Mouse (Mus musculus) liver (tissue): ENCODE results near the gene Ing2.

ENCODE experiments used
- DNase-seq: peaks from one replicate; pipeline ENCODE4 v3.0.0-alpha.2; 2020; ENCODE audit warnings: mixed read lengths

Gene Ing2

DNA sequence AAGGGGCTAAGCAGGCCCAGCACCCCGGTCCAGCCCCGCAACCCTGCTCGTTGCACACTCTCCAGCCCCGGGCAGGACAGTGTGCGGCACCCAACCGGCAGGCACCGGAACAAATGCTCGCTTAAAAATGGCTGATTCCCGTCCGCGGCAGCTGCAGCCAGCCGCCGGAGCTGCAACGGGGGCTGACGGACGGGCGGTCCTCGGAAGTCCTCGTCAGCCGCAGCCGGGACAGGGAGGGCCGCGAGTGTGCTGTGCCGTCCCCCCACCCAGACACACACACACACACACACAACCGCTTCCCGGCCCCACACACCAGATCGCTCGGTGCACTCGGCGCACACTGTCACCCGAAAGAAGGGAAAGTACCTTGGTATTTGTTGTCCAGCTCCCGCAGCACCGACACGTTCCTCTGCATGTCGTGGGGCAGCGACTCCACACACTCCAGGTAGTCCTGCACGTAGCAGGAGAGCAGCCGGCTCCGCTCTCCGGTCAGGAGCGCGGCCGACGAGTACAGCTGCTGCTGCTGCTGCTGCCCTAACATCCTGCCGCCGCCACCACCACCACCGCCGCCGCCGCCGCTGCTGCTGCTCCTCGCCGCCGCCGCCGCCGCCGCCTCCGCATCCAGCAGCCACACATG is 1.1 kb downstream of the Ing2 start:
- no peak for DNase-seq

DNA sequence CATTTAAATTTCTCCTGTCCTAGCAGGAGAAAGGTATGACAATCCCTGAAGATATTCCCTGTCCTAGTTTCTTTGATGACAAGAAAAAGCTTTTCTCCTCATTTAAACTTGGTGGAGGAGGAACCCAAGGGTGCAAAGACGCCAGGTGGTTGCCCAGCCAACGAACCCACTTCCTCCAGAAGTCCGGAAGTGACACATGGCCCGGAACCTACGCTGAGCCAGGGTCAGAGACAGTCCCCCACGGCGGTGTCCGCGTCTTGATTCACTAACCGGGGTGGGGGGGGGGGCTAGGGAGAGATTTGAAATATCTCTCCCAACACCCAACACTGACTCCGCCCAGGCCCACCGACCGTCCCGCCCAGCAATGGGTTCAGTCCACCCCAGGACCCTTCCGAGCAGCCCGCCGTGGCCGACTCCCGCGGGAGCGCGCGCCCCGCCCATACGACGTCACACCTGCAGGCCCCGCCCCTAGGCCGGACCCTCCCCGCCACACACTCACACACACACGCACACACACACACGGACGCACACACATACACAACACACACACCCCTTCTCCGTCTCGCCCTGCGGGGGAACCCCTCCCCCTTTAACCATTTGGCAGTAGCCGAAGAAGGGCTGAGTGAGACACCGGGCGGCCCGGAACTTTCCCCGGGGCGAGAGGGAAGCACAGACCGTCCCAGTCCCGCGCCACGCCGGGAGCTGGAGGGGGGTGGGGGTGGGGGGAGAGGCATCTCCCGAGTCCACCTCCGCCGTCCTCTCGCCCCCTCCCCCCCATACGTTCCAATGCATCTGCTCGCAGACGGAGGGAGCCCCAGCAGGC is 1.8 kb downstream of the Ing2 start:
- DNase-seq, result peak; percentile 92

DNA sequence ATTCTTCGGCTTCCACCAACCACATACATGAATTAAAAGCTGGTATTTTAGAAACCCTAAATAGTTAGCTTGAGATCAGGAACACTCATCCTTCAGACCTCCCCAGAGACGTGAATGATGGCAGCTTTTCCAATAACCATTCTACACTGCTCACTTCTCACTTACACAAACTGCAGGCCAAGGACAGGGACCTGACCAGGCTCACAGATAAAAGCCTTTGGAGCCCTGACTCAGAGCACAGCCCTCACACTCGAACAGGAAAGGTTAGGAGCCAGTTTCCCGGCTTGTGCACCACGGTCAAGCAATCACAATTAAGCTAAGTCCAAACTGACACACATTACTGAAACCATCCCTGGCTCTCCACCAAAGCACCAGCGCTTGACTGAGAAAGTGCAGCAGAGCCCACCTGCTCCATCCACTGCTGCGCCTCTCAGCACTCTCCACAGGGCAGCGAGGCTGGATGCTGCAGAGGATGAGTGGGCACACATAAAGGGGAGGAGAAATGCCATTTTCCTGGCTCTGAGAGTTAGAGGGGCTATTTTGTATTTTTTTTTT is 11.0 kb downstream of the Ing2 start:
- DNase-seq, result no peak

DNA sequence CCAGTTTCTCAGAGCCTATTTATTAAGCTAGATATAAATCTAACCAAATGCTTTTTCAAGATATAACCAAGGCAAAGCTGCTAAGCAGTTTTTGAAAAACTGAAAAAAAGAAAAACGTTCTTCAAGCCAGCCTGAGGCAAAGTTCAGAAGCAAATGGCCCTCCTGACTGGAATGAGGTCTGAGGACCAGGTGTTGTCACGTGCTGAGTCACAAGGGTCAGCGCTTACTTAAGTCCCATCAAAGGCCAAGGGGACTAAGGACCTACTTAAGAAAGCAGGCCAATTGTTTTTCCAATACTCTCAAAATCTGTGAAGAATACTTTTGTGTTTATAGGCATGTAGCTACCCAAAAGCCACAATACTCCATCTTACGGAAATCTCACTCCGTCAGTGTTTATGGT is 12.2 kb downstream of the Ing2 start:
- no peak for DNase-seq

DNA sequence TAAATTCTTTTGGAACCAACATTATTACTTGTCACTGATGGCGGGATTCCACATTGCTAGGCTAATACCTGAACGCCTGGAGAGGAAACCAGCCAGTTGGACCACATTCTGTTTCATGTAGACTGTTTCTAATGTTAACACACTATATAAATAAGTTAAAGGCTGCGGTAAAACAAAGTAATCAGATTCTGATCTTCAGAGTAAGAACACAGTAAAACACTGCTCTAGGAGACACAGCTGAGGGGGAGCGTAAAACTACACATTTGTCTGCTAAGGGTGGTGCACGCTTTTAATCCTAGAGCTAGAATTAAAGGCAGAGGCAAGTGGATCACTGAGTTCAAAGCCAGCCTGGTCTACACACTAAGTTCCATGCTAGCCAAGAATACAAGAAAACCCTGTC is 12.6 kb downstream of the Ing2 start:
- DNase-seq, result no peak

DNA sequence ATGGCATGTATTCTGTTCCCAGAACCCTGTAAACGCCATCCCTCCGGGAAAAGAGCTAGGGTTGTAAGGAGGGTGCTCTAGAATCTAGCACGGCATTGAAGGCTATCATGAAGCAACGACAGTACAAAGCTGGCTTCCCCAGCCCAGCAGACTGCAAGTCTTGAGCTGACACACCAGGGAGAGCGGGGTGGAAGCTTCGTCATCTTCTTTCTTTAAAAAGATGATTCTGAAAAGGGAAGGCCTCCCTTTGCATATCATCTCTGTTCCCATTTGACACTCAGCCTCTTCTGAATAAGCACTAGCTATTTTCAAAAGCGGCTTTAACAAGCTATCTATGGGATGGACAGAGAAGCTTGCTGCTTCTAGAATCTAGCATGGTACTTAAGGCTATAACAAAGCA is 15.0 kb downstream of the Ing2 start:
- no peak for DNase-seq

DNA sequence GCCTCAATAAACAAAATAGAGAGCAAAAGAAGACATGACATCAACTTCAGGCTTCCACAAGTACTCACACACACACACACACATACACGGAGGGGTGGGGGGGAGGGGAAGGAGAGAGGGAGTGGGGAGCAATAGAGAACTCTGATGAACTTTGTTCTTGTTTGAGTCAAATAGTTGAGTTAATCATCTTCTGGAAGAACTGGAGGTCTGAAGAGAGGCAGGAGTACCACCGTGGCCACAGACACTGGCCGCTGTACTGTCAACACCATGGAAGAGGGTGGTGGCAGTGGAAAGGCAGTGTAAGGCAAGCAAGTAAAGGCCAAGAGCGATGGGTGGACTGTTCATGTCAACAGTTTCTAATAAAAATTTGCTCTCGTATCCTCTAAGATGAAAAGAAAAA is 15.9 kb downstream of the Ing2 start:
- no peak for DNase-seq

DNA sequence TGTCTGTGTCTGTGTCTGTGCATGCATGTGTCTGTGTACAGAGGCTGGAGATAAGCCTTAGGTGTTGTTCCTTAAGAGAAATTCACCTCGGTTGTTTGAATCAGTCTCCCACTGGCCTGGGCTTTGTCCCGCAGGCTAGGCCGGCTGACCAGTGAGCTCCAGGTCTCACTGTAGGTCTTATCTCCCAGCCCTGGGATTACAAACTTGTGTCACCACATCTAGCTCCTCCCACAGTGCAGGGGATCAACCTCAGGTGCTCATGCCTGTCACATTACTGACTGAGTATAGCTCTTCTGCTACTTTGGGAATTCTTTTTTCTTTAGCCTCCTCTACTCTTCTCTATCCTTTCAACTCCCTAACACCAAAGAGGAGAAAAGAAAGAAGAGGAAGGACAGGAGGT is 20.9 kb downstream of the Ing2 start:
- peak; percentile 41 for DNase-seq

DNA sequence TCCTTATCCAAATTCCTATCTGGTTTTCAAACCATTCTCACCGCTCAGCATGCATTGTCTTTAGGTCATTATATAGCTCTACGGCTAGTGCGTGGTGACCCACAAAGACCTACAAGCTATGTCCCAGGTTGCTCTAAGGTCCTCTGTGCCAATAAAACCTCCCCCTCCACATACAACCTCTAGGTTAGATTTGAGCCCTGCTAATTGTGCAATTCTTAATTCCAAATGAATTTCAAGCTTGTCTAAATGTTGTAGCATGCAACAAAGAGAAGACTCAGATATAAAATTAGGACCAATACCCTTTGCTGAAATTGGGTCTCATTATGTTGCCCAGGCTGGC is 22.6 kb downstream of the Ing2 start:
- no peak for DNase-seq

DNA sequence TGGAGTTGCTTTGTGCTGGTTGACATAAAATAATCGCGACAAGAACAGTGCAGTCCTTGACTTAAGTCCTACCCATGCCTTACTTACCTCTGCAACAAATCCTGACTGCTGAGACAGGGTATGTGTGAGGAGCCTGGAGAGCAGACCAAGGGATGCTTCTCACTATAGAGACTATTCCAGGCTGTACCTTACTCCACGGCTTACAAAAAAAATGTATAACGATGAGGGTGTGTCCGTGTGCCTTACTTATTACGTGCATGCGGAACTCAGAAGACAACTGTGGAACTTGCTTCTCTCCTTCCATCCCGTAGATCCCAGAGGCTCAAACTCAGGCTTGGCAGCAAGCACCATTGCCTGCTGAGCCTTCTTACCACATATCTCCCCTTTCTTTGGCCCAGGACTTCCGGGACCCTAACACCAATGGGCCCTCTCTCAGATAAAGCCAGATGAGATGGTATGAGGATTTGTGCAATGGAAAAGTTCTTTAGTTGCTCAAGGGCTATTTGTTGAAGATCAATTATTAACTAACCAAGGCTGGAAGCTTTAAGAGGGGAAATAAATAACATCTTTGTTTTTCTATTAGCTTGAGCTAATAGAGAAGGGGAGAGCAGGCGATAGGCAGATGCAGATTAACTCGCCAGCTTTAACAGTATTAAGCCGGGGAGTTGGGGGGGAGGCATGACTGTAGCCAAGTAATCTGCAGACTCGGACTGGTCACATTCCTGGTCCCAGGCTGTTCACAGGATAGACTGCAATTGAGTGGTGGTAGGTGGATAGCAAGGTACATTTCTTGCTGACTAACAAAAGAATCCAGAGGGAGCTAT is 23.2 kb downstream of the Ing2 start:
- no peak for DNase-seq

DNA sequence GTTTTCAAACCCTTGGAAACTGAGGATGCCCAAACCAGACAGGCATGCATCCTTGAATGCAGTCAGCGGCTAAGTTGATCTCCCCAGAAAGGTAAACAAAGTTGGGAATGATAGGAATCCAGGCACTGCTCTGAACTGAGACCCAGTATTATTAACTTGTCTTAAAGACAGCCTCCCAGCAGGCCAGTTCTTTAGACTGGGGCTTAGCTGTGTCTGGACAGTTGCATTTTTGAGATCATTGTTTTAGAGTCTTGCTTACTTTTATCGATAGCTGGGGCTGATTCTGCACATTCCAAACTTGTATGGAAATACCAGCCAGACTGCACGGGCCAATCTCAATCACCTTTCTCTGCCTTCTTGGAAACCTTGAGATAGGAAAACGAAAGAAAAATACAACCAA is 24.5 kb downstream of the Ing2 start:
- DNase-seq, result no peak

DNA sequence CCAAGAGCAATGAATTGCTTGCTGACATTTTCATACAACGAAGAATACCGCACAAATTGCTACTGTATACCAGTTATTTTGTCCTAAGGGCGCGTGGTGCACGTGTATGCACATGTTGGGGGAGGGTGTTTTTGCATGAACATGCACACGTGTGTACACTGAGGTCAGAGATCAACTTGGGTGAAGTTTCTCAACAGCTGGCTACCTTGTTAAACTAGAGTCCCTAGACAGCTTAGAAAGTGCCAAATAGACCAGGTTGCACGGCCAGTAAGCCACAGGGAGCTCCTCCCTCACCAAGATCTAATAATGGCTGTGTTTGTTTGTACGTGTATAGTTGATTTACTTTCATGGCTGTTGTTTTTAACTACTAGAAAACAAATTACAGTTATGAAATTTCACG is 25.8 kb downstream of the Ing2 start:
- no peak for DNase-seq

DNA sequence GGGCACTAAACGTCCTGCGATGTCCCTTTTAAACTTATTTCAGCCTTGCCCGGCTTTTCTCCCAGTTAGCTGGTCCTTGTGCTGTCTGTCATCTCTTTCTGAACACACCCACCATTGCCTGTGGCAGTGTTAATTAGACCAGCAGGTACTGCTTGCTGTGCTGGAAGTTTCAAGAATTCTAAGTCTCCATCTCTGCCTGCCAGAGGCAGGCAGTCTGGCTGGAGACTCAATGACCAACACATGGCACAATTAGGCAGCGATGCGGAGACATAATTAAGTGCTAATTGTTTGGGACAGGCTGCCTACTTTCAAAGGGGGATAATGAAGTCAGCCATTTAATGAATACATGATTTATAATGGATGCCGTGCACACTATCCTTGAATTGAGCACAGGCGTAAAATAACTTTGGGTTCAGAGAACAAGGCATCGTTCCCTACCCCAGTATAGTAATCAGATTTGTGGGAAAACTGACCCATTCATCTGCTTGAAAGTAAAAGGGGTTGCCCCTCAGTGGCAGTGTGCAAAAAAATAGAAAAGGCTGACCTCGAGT is 32.8 kb downstream of the Ing2 start:
- DNase-seq, result no peak

DNA sequence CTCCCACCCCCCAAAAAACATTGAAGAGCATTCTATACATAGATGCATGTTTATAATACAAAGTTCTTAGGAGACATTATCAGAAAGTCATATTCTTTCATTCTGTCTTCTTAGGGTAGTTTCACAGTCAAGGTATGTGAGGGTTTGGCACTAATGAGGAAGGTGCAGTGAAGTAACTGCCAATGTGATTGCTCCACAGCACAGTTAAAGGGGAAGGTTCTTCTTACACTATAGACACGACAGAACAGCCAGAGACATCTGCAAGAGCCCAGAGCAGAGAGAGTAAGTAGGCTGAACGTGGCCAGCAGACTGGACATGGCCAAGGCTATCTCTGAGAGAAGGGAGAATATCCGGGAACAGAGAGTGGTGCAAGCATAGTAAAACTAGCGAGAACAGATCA is 38.2 kb downstream of the Ing2 start:
- no peak for DNase-seq

DNA sequence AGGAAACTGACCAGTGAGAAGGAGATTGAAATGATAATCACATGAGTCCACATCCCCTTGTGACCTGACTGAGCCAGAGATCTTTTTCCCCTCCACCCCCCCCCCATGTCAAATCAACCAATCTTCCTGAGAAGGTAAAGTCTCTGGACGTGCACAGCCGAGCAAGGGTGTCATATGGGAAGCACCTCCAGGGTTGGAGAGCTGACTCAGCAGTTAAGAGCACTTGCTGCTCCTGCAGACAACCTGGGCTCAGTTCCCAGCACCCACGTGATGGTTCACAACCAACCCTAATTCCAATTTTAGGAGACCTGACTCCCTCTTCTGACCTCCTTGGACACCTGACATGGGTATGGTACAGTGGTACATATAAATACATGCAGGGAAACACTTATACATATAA is 39.3 kb downstream of the Ing2 start:
- DNase-seq, result no peak

DNA sequence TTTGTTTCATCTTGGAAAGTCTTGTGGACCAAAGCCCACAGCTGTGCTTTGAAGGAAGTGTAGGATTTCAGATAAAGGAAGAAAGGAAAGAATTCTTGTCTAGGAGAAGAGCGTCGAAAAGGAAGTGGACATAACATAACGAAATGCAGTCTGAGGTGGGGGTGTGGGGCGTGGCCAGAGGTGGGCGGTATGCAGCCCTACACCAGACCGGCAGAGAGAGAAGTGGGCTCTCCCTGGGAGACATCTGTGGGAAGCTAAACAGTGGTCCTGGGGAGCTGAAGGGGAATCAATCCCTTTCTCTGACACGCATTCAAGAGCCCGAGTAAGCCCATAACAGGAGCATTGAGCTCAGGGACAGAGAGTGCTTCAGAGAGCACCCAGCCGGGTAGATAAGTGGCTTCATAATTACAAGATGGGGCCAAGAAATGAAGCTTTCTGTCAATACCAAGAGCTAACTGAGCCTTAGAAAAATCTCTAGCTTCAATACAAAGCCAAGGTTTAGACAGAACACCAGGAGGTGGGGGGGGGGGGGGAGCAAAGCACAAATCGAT is 40.5 kb downstream of the Ing2 start:
- no peak for DNase-seq

DNA sequence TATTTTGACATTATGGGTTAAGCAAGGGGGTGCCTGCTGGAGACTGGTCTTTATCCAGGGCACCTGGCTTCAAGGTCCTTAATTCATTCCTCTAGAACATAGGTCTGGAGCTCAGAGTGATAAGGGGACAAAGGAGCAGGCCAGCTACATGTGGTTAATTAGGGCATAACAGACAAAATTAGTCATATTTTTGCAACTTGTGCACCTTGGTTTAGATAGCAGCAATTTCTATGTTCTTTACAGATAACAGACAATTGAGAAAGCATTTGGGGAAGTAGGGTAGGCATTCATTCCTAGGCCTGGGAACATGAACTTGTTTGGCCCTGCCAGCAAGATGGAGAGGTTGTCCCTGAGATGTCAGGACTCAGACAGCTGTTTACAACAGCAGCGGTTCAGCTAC is 54.2 kb downstream of the Ing2 start:
- DNase-seq, result no peak
